Mouse (Mus musculus) kidney, adult 2 months (tissue): ENCODE data around the gene Lmx1a. TPM values are rescaled to one million over a fixed set of nuclear protein-coding genes. Genes with fewer than 3 reads are reported as not detected.

ENCODE experiments used
- DNase-seq: peaks from one replicate; pipeline ENCODE4 v3.0.0; 2021
- H3K27ac ChIP-seq: fragments of 200-500 bp; 2 replicates; pipeline ENCODE4 v1.5.1; 2012; ENCODE audit warnings: low read depth, low read length, control low read depth, inconsistent platforms; ENCODE audit not compliant: insufficient read depth
- H3K27me3 ChIP-seq: fragments of 200-500 bp; replicated peaks from 2 replicates; pipeline ENCODE4 v1.6.1; 2012; ENCODE audit warnings: mild to moderate bottlenecking, moderate library complexity, low read length, inconsistent platforms; ENCODE audit not compliant: control insufficient read depth, insufficient read depth
- H3K36me3 ChIP-seq: fragments of 200-500 bp; 2 replicates; pipeline ENCODE4 v1.6.1; 2012; ENCODE audit warnings: mild to moderate bottlenecking, moderate library complexity, low read length, inconsistent platforms; ENCODE audit not compliant: control insufficient read depth, insufficient read depth
- H3K4me1 ChIP-seq: fragments of 200-500 bp; 2 replicates; pipeline ENCODE4 v1.6.1; 2011; ENCODE audit warnings: low read length; ENCODE audit not compliant: control insufficient read depth, insufficient read depth
- H3K4me3 ChIP-seq: fragments of 200-500 bp; 2 replicates; pipeline ENCODE4 v1.5.1; 2011; ENCODE audit warnings: mild to moderate bottlenecking, low read depth, low read length, control low read depth; ENCODE audit not compliant: insufficient read depth
- CTCF ChIP-seq: fragments of 200-500 bp; conservative IDR thresholded peaks from 2 replicates; pipeline ENCODE4 v1.5.1; 2011; ENCODE audit warnings: low read depth, mild to moderate bottlenecking, control low read depth, low read length, moderate library complexity, mixed read lengths; ENCODE audit not compliant: insufficient read depth, insufficient read length
- POLR2A ChIP-seq: fragments of 200-500 bp; IDR thresholded peaks from one replicate; pipeline ENCODE4 v1.6.1; 2011; ENCODE audit warnings: low read depth, low read length, control low read depth
- WGBS: fragments of 180-500 bp; shearing (Covaris S2); methylation state at CpG from one replicate; pipeline ENCODE4 v1.1.7; 2018; 5-methylcytosine and 5-hydroxymethylcytosine counted together
- polyA plus RNA-seq: library from polyadenylated mRNA; depleted of rRNA; stranded (reverse); fragments of >200 nt; gene quantifications from 2 replicates; pipeline ENCODE4 v1.2.3, GENCODE M21; 2012

The Lmx1a gene
- polyA plus RNA-seq, 1 experiment, result 0.02 TPM

DNA sequence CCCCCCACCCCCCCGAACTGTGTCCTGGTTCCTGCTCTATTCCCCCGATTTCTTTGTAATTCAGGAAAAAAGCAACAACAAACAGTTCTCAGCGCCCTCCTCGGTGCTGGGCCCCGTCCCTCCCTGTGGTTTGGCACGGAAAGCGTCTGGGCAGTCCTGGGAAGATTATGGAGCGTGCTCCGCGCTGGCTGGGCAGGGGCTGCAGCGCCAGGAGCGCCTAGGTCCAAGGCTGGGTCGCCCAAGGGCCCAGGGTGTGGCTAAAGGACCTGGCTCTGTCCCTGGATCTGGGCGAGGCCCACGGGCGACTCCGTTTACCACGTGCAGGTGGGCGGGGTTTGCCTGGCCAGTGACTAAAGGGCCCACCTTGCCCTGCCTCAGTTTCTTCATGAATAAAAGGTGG lies 27.9 kb upstream of the Lmx1a start:
- Histone ChIP-seq H3K4me3 (no peak overlapping the region), H3K27me3 (no peaks in the 10 kb centered on the region), H3K4me1 (no peaks in the 10 kb centered on the region), H3K27ac (no peak overlapping the region), H3K36me3 (no peaks in the 10 kb centered on the region)
- WGBS, result 1% methylated on average over 19 of the region's 19 CpGs
- no peak for TF ChIP-seq CTCF
- no peak for TF ChIP-seq POLR2A
- no peak for DNase-seq

DNA sequence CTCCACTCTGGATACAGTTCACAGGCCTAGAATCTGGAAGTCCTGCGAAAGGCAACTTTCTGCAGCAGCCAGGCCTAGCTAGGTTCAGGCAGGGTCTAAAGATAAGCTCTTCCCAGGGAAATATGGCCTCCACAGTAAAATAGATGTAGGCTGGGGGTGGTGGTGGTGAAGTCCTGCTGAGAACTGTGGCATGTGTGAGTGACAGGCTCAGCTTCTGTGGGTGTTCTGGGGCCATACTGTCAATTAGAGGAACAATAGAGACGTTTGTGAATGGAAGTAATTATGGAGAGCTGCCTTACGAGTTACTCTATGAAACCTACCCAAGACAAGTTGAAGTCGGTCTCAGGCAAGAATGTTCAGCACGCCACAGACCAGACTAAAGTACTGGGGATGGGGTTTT lies 25.9 kb upstream of the Lmx1a start:
- H3K4me3 ChIP-seq, result no peak overlapping the region
- H3K27ac ChIP-seq, result no peak overlapping the region
- H3K4me1 ChIP-seq, result no peaks in the 10 kb centered on the region
- TF ChIP-seq POLR2A (no peak), CTCF (no peak)
- no peaks in the 10 kb centered on the region for H3K36me3 ChIP-seq
- H3K27me3 ChIP-seq, result no peaks in the 10 kb centered on the region
- WGBS, result 84% methylated on average over 5 of the region's 5 CpGs
- no peak for DNase-seq

DNA sequence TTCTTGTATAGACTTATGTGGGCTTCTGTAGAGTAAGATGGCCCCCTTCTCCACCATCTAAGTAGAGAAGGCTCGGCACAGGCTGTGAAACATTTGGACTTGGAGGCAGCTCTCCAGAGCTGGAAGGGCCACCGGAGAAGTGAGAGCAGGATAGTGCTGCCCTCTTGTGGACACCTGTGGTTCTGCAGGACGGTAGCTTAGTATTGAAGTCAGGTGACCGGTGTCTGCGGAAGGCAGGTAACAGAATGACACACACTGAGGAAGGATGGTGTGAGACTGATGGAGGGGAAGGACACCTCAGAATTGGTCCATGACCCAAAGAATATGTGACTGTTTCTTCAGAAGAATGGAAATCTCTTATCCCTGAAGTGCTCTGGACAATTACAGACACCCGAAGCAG lies 19.2 kb upstream of the Lmx1a start:
- Histone ChIP-seq H3K27ac (no peak overlapping the region), H3K27me3 (no peaks in the 10 kb centered on the region), H3K4me1 (no peaks in the 10 kb centered on the region), H3K4me3 (no peak overlapping the region), H3K36me3 (no peaks in the 10 kb centered on the region)
- peak; percentile 70 for DNase-seq
- 22% methylated on average over 6 of the region's 6 CpGs for WGBS
- no peak for TF ChIP-seq POLR2A
- TF ChIP-seq CTCF, result peak; percentile 92

DNA sequence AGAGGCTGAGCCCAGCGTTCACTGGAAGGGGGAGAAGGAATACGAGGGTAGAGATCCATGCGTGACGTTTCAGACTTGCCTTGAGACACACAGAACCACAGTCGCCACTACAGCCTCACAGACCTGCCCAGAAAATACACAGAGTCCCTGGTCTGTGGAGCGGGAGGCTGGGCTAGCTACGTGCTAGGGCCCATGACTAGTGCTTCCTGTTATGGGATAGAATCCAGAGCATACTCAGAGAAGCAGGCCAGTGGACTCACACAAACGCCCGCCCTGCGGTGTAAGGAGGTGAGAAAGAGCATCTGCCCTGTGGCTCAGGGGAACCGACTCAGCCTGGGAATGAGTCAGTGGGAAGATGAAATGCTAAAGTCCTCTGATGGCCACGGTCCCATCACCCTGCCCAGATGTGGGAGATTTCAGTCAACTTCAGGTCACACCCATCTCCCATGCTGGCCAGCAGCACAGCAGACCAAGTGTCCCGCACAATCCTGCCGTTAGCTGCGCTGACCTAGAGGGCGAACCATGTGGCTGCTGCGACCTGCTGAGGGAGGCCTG lies 16.5 kb upstream of the Lmx1a start:
- Histone ChIP-seq H3K36me3 (no peaks in the 10 kb centered on the region), H3K4me3 (no peak overlapping the region), H3K27ac (no peak overlapping the region), H3K27me3 (no peaks in the 10 kb centered on the region), H3K4me1 (no peaks in the 10 kb centered on the region)
- no peak for DNase-seq
- WGBS, result 18% methylated on average over 17 of the region's 17 CpGs
- TF ChIP-seq POLR2A (no peak), CTCF (no peak)

DNA sequence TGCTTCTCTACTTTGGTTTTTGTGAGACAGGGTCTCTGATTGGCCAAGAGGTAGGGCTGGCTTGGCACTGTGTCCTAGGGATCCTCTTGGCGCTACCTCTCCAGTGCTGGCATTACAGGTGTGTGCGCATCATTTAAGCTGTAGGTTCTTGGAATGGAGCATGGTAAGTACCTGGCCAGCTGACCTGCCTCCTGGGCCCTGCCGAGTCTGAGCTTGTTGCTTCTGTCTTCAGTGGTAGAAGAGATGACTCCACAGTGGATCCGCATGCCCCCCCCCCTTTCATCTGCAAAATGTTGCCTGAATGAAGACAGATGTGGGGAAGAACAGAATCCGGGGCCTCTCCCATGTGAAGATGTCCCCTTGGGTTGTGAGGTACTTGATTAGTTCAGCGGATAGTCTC lies 10.0 kb upstream of the Lmx1a start:
- H3K4me1 ChIP-seq, result no peaks in the 10 kb centered on the region
- no peaks in the 10 kb centered on the region for H3K27me3 ChIP-seq
- TF ChIP-seq POLR2A, result no peak
- TF ChIP-seq CTCF, result no peak
- H3K36me3 ChIP-seq, result no peaks in the 10 kb centered on the region
- DNase-seq, result no peak
- WGBS, result 95% methylated on average over 6 of the region's 6 CpGs
- no peak overlapping the region for H3K4me3 ChIP-seq
- no peak overlapping the region for H3K27ac ChIP-seq

DNA sequence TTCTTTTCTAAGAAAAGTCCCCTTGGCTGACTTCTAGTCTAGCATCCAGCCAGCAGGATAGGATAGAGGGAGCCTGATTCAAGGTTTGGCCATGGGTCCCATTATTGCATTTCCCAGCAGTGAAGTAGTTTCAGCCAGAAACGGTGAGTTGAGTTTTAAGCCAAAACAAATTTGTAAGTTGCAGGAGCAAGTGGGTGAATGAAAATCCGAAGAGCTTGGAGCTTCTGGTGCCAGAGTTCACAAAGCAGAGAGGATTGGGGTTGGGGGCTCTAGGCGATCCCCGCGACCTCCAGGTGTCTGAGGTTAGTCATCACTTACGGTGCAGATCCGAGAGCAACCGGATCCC lies 1.1 kb upstream of the Lmx1a start:
- 3% methylated on average over 8 of the region's 8 CpGs for WGBS
- Histone ChIP-seq H3K4me1 (0 out of 2 replicates have a peak, but pooled peaks cover 3% of the 10 kb centered on the region), H3K4me3 (no peak overlapping the region), H3K27me3 (peaks cover 7% of the 10 kb centered on the region), H3K36me3 (no peaks in the 10 kb centered on the region), H3K27ac (no peak overlapping the region)
- no peak for DNase-seq
- TF ChIP-seq POLR2A (no peak), CTCF (no peak)

DNA sequence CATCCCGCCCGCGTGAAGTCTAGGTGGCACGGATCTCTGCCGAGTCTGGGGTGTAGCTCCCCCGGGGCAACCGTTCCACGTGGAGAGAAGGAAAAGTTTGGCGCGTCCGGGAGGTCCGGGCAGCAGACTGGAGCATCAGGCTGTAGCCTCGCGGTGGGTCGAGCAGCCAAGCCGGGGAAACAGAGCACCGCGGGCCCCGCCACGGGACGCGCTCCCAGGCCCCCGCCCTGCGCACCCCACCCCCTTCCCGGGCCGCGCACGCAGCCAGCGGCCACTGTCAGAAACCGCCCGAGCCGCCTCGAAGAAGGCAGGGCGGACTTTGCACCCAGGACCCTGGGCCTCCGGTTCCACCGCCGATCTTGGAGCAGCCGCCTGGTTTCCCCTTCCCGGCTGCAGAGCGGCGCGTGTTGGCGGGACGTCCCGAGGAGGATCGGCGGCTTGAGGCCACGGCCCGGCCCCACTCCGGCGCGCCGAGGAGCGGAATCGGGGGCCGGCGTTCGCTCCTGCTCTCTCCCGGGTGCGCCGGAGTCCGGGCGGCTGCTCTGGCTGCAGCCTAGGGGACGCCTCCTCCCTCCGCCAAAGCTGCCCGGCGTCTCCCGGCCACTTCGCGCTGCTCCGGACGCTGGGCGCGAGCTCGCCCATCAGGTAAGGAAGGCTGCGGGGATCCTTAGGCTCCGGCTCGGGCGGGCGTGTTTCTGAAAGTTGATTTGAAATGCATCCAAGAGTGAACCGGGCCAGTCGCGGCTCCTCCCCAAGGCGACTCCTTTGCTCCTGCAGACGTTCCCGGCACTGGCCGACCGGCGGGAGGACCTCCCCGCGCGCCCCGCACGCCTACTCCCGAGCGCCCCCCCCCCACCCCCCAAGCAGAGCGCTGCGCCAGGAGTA lies 448 bp upstream of the Lmx1a start:
- H3K4me1 ChIP-seq, result 0 out of 2 replicates have a peak, but pooled peaks cover 3% of the 10 kb centered on the region
- H3K27me3 ChIP-seq, result peaks cover 8% of the 10 kb centered on the region
- no peak for TF ChIP-seq POLR2A
- TF ChIP-seq CTCF, result no peak
- under 1% methylated on average over 95 of the region's 98 CpGs for WGBS
- no peak overlapping the region for H3K27ac ChIP-seq
- H3K36me3 ChIP-seq, result no peaks in the 10 kb centered on the region
- peak; percentile 53 for DNase-seq
- peak overlapping the region; percentile 28; the same call in 1 of the 2 replicates for H3K4me3 ChIP-seq
